Mouse (Mus musculus): ENCODE results near the gene Atp6v0a4. TPM values are rescaled to one million over a fixed set of nuclear protein-coding genes. Genes with fewer than 3 reads are reported as not detected.

The Atp6v0a4 gene
- polyA plus RNA-seq (2012; fragmentation: generic; extraction: Trizol): under 1 TPM; 0.01 to 0.20 TPM

GRCm38 (mm10) chr6:38124207-38124835 lies at the start of gene Atp6v0a4:
TSS of gene Atp6v0a4 (minus strand) at chr6:38124586.

DNA sequence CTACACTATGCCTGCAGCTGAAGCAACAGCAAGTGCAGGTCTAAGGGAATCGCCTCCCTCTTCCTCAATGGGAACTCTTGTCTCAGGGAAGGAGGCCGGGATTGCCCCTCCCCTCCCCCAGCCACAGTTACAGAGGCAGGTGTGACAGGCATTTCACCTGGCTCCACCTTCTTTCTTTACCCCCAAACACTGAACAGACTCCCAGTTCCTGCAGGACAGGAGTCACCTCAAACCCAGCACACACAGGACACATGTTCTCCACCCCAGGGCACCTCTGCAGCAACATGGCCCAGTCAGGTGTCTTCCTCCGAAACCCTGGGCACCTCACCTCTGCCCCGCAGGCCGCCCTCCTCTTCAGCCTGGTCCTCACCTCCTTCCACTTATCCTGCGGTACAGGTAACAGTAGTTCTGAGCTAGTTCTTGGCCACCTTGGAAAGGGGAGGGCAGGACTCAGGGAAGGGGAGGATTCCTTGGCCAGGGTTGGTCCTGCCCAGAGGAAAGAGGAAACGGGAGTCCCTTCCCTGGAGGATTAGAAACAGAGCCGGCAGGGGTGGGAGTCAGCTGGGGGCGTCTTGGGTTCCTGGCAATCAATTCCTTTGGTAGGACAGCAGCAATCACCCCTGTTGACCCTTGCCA lies 15.1 kb downstream of the Atp6v0a4 start, which contains the start of gene Tmem213:
Gene Tmem213 (plus strand): TSS at position 96 of the 636 bp plus-strand sequence.

DNA sequence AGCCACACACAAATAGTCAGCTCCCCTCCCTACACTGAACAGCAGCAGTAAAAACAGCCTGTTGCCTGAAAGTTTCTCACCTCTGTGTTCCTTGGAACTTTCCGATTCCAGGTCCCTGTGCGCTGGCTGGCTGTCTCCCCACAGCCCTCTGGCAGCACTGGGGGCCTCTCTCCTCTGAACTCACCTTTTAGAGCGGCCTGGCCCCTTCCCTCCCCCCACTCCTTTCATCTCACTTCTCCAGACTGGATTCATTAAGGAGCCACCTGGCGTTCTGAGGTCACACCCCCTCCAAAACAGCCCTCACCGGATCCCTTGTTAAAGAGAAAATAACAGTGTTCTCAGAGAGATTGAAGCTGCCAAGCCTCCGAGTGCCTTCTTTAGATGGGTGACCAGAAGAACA lies 77.5 kb downstream of the Atp6v0a4 start, which contains the start of gene Svopl:
Gene Svopl (minus strand): TSS at position 159 of the 400 bp plus-strand sequence.

Other genes starting within 250 kb of the Atp6v0a4 start
- gene Svopl, start 77.6 kb downstream of the Atp6v0a4 start, polyA plus RNA-seq (2012; fragmentation: generic; extraction: Trizol): under 1 TPM in 1 of 2 experiments, not detected in 1; 0.02 TPM
- gene Tmem213, start 15.3 kb downstream of the Atp6v0a4 start, polyA plus RNA-seq (2012; fragmentation: generic; extraction: Trizol): not detected
- gene D630045J12Rik, start 129.4 kb upstream of the Atp6v0a4 start, polyA plus RNA-seq (2012; fragmentation: generic; extraction: Trizol): 1 to 10 TPM in 1 of 2 experiments, under 1 TPM in 1; 0.97 to 6.4 TPM
- 1 to 10 TPM in 1 of 2 experiments, under 1 TPM in 1; 0.33 to 1.9 TPM for gene Zc3hav1l, start 174.7 kb upstream of the Atp6v0a4 start, polyA plus RNA-seq (2012; fragmentation: generic; extraction: Trizol)
- gene Zc3hav1, start 230.0 kb upstream of the Atp6v0a4 start, polyA plus RNA-seq (2012; fragmentation: generic; extraction: Trizol): 10 to 100 TPM in 1 of 2 experiments, 1 to 10 TPM in 1; 2.4 to 15.5 TPM

Data from C3H10T1/2 (cell line).